Comparison of ENCODE assay signal across 17 mouse cellular contexts in the genomic region with DNA sequence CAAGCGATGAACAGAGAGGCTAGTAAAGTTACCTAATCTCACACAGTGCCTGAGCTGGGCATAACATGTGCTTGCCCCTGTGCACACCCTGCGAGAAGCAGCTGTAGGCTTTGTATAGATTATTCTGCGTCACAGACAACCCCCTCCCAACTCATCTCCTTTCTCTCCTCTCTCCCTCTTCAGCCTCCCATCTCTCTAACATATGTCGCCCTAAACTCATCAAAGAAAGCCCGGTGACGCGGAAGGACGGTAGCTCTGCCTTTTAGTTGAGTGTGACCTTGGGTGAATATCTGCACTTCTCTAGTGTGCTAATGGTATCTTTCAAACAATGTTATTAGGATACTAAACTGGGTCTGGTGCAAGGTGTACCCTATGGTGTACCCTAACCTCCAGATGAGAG.
"Had no signal": no experiment of that assay in that cellular context is flagged by ENCODE, and none has a peak within 500 bp of the region (broad histone marks: within the 10 kb centered on the region; RNA-seq: fewer than 3 reads in every experiment).

No protein-coding gene starts in this region.

- H3K9ac ChIP-seq: intestine, embryonic 15.5 days; kidney, embryonic 15.5 days; limb, embryonic 12.5 days; liver, embryonic 14.5 days; midbrain, embryonic 12.5 days; neural tube, embryonic 15.5 days; stomach, embryonic 15.5 days had no signal

- H3K27me3 ChIP-seq: intestine, embryonic 15.5 days; kidney, embryonic 15.5 days; limb, embryonic 12.5 days; midbrain, embryonic 12.5 days; neural tube, embryonic 15.5 days; stomach, embryonic 15.5 days had no signal

- H3K4me2 ChIP-seq: intestine, embryonic 15.5 days; kidney, embryonic 15.5 days; limb, embryonic 12.5 days; midbrain, embryonic 12.5 days; neural tube, embryonic 15.5 days; stomach, embryonic 15.5 days had no signal

- H3K36me3 ChIP-seq: intestine, embryonic 15.5 days; kidney, embryonic 15.5 days; limb, embryonic 12.5 days; midbrain, embryonic 12.5 days; neural tube, embryonic 15.5 days; stomach, embryonic 15.5 days had no signal

- H3K9me3 ChIP-seq: intestine, embryonic 15.5 days; kidney, embryonic 15.5 days; limb, embryonic 12.5 days; midbrain, embryonic 12.5 days; neural tube, embryonic 15.5 days; stomach, embryonic 15.5 days had no signal

- H3K27ac ChIP-seq: intestine, embryonic 15.5 days; kidney, embryonic 15.5 days; left cerebral cortex, adult 2 months; limb, embryonic 12.5 days; liver, embryonic 14.5 days; midbrain, embryonic 12.5 days; neural tube, embryonic 15.5 days; stomach, embryonic 15.5 days had no signal

- ATAC-seq: intestine, embryonic 15.5 days; lung, postnatal 0 days had no signal

- DNase-seq: kidney, adult 18-20 months; kidney, postnatal 14 days; liver; lung, adult 2 months; lung, postnatal 4 days; right cerebral cortex, adult 18-20 months; right cerebral cortex, postnatal 25 days had no signal

- H3K4me1 ChIP-seq: intestine, embryonic 15.5 days; kidney, embryonic 15.5 days; limb, embryonic 12.5 days; midbrain, embryonic 12.5 days; neural tube, embryonic 15.5 days; stomach, embryonic 15.5 days had no signal

- H3K4me3 ChIP-seq: intestine, embryonic 15.5 days; kidney, embryonic 15.5 days; left cerebral cortex, adult 2 months; limb, embryonic 12.5 days; megakaryocyte, embryonic 14.5 days; midbrain, embryonic 12.5 days; neural tube, embryonic 15.5 days; stomach, embryonic 15.5 days had no signal
